Mouse (Mus musculus) forelimb bud, embryonic 11.5 days (tissue): ENCODE results near the gene Lep.

Experiments
- DNase-seq: peaks from one replicate; pipeline ENCODE4 v3.0.0-alpha.2; 2012; ENCODE audit warnings: low read depth, low spot score

The Lep gene

DNA sequence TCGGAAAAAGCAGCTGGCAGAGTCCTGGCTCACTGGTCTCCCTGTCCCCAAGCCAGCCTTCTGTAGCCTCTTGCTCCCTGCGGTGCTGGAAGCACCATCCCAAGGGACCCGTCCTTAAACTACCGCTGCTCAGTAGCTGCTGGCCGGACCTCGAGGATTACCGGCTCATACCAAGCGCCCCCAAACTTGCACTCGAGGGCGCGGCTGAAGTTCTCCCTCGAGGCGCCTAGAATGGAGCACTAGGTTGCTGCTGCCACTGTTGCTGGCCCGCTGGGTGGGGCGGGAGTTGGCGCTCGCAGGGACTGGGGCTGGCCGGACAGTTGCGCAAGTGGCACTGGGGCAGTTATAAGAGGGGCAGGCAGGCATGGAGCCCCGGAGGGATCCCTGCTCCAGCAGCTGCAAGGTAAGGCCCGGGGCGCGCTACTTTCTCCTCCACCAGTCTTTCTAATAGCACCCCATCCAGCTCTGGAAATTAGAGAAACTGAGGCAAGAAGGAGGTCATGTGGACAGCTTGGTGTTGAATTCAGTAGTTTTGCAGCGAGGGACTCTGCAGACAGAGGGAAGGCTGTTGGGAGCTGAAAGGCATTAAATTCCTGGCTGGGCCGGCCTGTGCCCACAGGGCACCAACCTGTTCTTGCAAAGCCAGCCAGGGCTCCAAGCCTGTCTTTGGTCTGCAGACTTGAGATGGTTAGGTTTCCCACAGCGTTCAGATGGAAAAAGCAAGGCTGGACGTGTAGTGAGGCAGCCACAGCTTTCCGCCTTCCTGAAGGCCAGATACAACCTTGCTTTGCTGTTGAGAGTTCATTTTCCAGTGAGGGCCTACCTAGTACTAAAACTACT, at the start of gene Lep:
Gene Lep (plus strand): TSS at position 375 of the 840 bp plus-strand sequence.
- DNase-seq, result no peak

DNA sequence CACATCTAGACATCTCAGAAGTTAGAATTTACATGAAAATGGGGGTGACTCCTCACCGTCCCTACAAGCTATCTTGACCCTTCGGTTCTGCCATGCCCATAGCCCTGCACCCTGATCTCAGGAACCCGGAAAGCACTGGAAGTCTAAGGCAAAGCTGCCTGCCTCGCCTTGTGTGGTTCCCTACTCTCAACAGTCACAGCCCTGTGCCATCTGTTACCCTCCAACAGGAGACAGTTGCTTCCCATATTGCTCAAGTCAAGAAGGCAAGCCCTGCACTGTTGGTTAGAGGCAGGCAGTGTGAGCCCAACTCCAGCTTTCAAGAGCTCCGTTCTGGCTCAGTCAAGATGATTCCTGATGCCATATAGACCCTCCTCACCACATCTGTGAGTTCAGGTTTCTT, 48.4 kb upstream of the Lep start:
- DNase-seq, result no peak

DNA sequence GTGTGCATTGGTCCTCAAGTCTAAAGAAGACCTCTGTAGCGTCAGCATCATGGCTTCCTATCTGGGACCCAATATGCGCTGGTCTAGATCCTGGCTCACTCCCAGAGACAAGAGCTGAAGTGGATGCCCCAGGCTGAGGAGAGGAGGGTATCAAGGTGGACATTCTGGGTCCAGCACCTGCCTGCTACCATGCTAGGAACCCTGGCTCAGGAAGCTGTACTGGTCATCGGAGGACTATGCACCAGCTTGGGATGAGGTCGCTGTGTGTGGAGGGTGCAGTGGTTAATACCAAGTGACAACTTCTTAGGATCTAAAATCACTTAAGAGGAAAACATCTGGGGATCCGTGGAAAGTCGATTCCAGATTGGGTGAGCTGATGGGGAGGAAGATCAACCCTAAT, 46.8 kb upstream of the Lep start:
- no peak for DNase-seq

DNA sequence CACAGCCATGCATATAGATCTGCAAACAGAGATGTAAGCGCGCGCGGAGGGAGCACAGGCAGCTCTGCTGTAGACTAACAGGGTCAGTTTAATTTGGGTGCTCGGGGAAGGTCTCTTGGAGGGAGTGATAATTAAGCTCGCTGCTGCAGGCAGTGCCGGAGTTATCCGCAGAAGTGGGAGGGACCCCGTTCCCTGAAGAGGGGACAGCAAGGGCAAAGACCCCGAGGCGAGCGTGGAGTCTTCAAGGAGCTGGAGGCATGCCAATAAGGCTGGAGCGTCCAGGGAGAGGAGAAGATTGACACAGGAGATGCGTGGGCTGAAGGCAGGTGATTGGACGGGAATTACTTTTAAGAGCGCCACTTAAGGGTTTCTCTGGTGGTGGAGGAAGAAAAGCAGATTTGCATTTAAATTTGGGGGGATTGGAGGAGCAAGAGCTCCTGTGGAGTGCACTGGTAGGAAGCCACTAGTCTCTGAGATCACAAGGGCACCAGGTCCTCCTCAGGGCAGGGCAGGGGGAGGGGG, 43.1 kb upstream of the Lep start:
- DNase-seq, result peak; percentile 18

DNA sequence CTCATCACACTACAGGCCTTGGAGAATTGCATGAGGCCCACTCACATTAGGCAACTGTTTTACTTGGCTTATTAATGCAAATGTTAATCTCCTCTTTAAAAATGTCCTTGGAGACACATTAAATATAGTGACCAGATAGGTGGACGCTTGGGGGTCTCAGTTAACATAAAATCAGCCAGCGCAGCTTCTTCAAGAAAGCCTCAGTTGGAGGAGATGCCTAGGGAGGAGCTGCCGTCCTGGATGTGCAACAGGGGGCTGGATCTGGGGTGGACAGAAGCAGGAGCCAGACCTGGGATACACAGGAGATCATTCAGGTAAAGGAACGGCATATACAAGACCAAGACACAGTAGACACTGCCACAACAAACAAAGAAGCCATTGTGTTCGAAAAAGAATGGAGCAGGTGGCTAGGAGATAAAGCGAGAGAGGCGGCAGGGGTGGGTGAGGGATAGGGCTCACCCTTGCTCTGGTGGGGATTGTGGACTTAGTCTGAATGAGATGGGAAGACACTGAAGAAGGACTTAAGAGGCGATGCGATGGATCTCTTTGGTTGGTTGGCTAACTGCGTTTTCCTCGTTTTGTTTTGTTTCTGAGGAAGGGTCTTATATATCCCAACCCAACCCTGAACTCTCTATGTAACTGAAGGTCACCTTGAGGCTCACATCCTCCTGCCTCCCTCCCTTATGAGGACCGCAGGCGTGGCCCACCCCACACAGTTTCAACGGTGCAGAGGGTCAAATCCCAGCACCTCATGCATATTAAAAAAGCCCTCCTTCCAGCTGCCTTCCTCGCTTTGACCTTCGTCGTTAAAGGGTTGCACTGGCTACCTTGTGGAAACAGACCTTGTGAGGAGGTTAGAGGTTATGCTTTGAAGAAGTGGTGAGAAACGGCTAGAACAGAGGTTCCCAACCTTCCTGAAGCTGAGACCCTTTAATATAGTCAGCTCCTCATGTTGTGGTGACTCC, 40.0 kb upstream of the Lep start:
- no peak for DNase-seq

DNA sequence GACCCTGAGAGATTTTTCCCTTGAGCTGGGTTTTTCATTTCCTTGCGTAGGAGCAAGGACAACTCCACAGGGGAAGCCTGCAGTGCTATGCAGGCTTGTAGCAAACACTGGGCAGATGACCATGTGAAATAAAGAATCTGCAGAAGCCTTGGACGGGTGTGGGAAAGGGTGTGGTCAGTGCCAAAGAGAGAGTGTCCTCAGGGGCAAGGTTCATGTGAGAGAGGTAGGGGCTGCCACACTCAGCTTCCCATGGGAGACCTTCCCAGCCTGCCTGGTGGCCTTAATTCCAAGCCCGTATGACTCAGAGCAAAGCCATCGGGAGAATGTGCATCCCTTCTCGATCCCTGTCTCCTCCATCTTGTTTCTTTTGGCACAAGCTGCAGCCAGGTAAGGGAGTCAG, 39.1 kb upstream of the Lep start:
- no peak for DNase-seq

DNA sequence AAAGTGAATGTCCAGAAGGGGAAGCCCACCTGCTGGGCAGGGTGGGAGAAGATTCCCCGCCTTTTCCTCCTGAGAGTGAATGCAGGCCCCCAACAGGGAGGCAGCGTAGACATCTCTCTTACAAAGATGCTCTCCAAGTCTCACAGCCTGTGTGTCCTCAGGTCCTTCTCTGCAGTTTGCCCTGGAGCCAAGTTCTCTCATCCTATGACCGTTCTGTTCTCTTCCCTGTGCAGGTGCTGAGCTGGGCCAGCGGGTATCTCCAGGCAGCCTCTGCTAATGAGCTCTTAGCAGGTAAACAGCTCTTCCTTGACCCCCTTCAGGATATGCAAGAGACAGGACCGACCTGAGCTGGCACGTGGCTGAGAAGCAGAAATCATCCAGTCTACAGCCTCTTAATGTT, 38.5 kb upstream of the Lep start:
- no peak for DNase-seq

DNA sequence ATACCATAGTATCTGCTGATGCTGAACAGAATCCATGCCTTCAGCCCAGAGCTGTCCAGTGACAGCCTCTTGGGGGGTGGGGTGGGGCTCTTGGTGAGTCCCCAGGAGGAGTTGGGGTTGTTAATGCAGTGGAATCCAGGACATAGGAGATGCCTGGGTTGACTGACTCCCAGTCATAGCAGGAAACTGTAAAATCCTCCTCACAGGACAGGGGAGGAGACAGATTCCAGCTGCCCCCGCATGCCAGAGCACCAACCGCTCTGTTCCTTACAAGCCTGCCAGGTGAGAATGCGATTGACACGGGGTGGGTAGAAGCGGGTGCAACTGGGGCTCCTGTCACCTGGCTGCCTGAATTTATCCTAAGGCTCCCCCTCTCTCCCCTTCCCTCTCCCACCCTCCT, 37.9 kb upstream of the Lep start:
- DNase-seq, result no peak

DNA sequence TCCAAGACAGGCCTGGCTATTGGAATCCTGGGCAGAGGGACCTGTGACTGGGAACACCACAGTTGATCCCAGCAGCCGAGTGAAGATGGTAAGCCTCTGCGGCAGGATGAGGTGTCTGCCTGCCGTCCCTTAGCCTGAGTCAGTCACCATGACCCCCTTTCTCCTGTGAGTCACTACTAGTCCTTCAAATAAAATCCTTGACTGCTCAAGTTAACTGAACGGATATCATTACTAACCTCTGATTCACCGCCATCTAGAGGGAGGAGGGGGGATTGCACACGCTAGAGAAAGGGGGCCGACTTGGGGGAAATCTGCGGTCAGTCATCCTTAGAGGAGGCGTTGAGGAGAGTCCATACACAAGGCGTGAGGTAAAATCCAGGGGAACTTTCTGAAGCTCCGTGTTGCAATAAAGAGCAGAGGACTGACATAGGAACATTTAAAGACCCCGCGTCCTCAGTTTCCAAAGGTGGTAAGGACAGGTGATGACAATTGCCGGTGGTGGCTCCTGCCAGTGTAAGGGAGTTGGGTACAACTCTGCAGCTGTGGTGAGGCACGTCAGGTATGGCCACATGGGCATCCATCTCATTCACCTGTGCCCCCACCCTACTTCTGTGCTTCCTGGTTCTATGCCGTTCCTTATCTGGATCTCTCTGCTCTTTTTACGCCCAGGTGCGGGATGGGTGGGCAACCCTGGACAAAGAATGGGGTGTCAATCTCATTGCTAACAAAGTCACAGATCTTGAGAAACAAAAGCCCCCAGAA, 36.6 kb upstream of the Lep start:
- DNase-seq, result peak; percentile 71

DNA sequence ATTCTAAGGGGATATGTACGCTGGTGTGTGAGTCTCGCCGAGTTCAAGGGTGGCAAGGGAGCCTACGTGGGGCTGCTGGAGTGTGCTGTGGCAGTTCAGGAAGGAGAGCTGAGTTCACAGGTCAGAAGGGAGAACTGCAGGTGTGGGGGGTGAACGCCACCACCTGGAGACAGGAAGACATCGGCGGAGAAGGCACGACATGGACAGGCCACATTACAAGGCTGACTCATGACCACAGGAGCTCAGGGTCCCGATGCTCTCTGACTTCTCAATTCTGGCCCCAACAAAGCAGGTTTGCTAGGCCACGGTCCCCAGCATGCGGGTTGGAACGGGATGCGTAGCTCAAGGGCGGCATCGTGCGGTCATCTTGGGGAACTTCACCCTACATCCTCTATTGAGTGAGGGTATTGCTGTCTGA, 36.0 kb upstream of the Lep start:
- peak; percentile 84 for DNase-seq

DNA sequence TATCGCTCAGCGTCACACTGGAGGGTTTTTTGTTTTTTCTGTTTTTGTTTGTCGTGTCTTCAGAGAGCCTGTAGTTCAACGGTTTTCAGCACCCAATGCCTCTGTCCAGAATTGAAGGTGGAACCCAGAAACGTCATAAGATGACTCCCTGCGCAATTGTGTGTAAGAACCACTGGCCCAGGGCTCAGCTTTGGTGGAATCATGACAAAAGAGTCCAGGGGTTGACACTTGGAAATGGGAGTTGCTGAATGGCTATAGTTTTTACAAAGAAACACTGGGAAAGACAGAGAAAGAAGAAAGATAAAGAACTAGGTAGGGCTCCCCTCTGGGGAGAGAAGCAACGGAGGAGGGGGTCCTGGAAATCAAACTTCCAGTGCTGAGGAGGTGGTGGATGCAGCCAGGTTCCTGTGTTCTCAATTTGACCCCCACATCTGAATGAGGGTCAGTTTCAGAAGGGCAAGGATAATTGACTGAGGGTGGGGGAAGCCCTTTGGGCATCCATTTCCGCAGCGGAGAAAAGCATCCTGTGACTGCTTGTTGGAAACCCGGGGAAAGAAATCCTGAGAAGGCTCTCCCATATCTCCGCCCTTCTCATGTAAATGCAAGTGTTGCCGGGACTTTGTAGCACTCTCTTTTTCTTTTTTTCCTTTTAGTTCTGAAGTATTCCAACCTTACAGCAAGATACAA, 34.1 kb upstream of the Lep start:
- no peak for DNase-seq

DNA sequence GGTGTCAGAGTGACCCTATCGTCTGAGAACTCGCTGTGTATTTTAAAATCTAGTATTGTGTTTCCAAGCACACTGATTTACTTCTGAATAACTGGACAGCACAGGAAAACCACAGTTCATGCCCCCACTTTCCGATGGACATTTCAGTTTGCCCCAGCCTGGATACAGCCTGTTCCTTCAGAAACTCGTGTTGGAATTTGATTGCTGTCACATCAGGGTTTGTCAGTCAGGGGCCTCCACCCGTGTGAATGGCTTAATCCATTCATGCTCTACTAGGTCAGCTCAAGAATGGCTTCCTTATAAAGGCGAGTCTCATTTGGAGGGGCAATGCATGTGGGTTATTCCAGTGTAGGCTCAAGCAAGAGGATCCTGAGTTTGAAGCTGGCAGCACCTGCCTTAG, 33.3 kb upstream of the Lep start:
- DNase-seq, result no peak

DNA sequence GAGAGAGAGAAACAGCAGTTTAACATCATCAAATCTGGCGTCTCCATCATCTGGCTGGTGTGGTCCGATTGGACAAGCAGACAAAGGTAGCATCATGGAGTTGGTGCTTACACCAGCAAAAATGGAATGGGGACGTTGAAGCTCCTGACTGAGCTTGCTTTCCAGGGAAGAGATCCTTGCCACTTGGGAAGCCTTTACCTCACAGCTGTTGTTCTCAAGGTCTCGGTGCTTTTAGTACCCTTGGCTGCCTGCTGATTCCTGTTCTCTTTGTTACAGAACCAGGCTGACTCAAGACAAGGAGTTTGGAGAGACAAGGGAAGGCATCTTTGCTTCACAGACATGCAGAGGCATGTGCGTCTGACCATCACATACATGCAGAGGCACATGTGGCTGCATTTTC, 31.9 kb upstream of the Lep start:
- DNase-seq, result no peak

DNA sequence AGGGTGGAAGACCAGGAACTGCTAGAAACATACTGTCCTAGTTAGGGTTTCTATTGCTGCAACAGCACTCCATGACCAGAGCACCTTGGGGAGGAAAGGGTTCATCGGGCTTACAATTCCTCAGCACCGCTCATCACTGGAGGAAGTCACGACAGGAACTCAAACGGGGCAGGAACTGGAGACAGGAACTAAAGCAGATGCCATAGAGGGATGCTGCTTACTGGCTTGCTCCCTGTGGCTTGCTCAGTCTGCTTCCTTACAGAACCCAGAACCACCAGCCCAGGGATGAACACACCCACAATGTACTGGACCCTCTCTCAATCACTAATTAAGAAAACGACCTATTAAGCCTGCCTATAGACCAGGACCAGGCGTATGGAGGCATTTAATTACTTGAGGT, 30.5 kb upstream of the Lep start:
- no peak for DNase-seq

DNA sequence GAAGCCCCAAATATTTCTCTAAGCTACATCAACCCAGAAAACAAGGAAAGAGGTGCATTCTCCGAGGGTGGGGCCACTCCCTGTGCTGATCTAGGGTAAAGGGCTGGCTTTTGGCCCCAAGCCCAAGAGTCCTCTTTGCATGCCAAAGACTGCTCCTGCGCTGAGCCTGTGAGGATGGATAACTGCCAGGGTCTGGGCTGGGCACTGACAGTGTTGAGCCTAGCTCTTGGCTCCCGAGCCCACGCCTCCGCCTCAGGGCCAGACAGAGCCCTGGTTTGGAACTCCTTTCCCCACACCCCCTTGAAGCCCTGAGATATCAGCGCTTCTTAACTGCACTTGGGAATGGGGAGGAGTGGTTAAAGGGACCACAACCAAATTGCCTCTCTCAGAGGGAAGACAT, 28.8 kb upstream of the Lep start:
- DNase-seq, result no peak

DNA sequence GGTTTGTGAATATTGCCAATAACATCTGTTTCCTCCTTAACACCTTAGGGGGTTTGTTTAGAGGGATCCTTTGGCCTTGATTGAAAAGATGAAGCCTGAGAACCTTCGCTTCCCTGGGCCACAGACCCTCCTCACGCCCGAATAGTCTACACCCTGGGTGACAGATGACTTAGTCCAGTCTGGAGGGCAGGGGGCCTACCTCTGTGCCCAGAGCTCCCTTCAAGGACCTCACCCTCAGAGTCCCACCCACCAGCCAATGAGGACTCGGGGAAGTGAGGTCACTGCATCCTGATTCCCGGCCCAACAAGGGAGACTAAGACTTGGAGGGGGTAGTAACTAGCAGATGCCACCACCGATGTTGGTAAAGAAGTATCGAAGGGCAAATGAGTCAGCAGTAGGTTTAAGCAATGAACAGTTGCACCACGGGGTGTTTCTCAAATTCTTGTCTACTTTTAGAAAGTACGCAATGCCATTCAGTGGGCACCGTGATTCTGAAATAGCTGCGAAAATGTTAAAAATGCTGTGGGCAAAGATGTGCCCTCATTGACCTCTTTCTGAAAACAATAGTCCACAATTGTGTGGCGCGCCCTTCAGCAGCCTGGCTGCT, 28.2 kb upstream of the Lep start:
- no peak for DNase-seq

DNA sequence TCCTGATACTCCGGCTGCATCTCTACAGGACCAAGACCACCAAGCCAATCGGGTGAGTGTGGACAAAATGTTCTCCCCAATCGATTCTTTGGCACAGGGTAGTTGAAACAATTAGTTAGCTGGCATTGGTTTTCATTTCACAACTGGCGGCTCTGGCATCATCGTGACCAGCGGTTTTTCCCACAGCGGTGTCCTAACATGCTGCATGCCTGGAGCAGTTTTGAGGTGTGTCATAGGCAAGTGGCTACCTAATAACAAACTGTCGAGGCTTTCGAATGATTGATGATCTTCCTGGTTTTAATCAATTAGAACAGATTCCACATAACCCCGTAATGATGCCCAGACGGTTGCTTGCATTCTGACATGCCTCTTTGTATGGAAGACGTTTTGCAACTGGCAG, 27.6 kb upstream of the Lep start:
- DNase-seq, result no peak

DNA sequence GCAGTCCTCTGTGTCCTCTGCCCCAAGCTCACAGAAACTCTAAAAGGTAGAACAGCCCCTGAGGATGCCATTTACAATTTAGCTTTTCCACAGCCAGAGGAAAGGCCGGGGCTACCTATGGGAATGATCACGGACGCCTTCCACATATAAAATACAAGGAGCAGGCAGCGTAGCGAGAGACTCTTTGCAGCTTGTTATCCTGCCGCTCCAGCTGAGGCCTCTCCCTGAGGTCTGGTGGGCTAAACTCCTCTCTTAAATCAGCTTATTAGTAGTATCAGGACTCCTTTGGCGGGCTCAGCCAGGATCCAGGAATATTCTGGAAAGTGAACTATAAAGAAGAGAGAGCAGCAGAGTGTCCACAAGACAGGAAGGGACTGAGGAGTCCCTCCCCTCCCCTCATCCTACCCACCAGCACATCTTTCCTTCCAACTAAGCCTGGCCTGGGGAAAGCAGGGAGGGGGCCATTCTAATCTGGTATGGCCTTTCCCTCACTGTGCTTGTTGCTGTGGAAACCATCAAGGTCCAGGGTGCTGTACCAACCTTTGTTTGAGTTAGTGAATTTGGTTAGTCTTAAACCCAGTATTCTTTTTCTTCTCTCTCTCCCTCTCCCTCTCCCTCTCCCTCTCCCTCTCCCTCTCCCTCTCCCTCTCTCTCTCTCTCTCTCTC, 25.9 kb upstream of the Lep start:
- no peak for DNase-seq

DNA sequence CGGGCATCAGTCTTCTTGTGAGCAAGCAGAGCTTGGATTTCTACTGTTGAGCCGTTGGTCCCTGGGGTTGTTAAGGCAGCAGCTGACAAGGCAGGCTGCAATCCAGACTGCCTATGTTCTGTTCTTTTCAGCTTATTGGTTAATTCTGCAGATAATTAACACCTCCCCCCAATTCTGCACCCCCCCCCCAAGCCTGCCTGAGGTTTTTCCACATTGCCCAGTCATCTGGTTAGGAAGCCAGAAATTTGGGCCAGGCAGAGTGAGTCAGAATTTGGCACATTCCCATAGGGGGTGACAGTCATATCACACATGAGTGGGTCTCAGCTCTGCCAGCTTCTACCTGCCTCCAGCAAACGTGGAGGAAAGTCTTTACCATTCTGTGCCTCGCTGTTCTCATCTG, 23.3 kb upstream of the Lep start:
- DNase-seq, result no peak

DNA sequence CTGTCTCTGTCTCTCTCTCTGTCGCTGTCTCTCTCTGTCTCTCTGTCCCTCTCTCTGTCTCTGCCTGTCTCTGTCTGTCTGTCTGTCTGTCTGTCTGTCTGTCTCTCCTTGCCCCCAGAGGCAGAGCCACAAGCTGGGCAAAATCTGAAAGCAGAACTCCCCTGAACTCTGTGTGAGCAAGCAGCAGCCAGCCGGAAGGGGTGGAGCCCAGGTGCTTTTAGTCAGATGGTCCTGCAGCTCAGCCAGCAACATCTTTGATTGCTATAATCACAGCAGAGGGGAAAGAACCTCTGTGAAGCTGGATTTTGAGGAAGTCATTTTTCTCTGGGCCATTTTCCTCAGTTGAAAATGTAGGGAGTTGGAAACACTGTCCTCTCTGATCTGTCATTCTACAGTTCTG, 19.8 kb upstream of the Lep start:
- no peak for DNase-seq
